Mouse (Mus musculus) neural tube, embryonic 14.5 days (tissue): Measurements from ENCODE around the gene Kdm6b. TPM values are rescaled to one million over a fixed set of nuclear protein-coding genes. Genes with fewer than 3 reads are reported as not detected.

Experiments
- ATAC-seq: fragments of 200-750 bp; cut with Nextera tagmentation; 2 replicates; pipeline ENCODE4 v1.8.0; 2017; ENCODE audit warnings: low read depth, mild to moderate bottlenecking, moderate TSS enrichment, moderate library complexity
- H3K27ac ChIP-seq: fragments of 300-500 bp; sonication (generic); 2 replicates; pipeline ENCODE4 v1.5.1; 2014; ENCODE audit warnings: low read depth, mild to moderate bottlenecking, control low read depth, low read length, moderate library complexity, mixed read lengths
- H3K27me3 ChIP-seq: fragments of 300-500 bp; sonication (generic); 2 replicates; pipeline ENCODE4 v1.6.1; 2014; ENCODE audit warnings: low read length; ENCODE audit not compliant: control insufficient read depth, insufficient read depth
- H3K36me3 ChIP-seq: fragments of 300-500 bp; sonication (generic); 2 replicates; pipeline ENCODE4 v1.6.1; 2014; ENCODE audit warnings: low read length, mixed read lengths; ENCODE audit not compliant: control insufficient read depth, insufficient read depth
- H3K4me1 ChIP-seq: fragments of 300-500 bp; sonication (generic); 2 replicates; pipeline ENCODE4 v1.6.1; 2014; ENCODE audit warnings: low read length; ENCODE audit not compliant: control insufficient read depth, insufficient read depth
- H3K4me2 ChIP-seq: fragments of 300-500 bp; sonication (generic); 2 replicates; pipeline ENCODE4 v1.6.1; 2014; ENCODE audit warnings: mild to moderate bottlenecking, low read depth, low read length, control low read depth
- H3K4me3 ChIP-seq: fragments of 300-500 bp; sonication (generic); 2 replicates; pipeline ENCODE4 v1.5.1; 2014; ENCODE audit warnings: low read depth, low read length, control low read depth, mixed read lengths
- H3K9ac ChIP-seq: fragments of 300-500 bp; sonication (generic); replicated peaks from 2 replicates; pipeline ENCODE4 v1.6.1; 2014; ENCODE audit warnings: low read depth, mild to moderate bottlenecking, control low read depth, low read length, mixed read lengths
- H3K9me3 ChIP-seq: fragments of 300-500 bp; sonication (generic); 2 replicates; pipeline ENCODE4 v1.6.1; 2016; ENCODE audit warnings: low read length; ENCODE audit not compliant: control insufficient read depth
- WGBS: fragments of 180-500 bp; shearing (Covaris S2); extraction: QIAGEN DNeasy Blood & Tissue Kit; methylation state at CpG from one replicate; pipeline ENCODE4 v1.1.7; 2014; 5-methylcytosine and 5-hydroxymethylcytosine counted together
- polyA plus RNA-seq: library from polyadenylated mRNA; unstranded; fragments of >200 nt; fragmentation: Nextera tagmentation; extraction: Ambion mirVana; gene quantifications from 2 replicates; pipeline ENCODE4 v1.2.1, GENCODE M21; 2014

Kdm6b gene
- 36.1 and 37.5 TPM in 2 replicates for polyA plus RNA-seq

DNA sequence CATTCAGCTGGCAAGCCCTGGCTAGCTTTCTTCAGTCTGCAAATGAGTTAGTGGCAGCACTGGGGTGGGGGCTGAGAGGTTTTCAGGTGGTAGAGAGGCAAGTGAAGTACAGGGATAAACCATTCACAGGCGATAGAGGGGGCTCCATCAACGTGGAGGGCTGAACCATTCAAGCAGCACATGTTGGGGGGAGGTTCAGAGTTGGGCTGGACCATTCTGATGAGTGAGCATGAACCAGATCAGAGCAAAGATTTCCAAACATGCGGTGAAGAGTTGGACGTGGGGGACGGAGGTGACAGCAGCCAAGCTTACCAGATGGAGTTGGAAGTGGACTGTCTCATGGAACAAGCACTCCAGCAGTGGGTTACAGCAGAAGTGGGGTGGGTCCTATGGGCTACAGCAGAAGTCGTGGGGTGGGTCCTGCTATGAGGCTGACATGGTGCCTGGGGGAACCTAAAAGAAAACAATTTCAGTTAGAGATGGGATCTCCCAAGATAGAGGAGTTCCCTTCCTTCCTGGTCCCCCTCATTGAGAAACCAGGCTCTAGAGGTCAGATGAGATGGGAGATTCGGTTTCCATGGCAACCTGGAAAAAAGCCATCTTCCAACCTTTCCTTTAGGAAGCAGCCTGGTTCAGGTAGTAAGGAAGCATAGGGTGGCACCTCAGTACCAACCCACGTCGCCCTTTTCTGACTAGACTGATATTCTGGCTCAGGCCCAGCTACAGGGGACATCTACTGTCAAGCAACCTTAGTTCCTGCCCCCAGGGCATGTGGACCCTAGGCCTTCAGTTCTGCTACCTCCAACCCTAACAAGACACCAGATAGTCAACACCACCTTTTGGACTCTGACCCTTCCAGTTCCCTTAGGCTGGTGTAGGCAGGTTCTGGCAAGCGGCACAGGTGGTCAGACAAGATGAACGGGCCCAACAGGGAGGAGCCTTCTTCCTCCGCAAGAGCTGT lies at the start of gene Kdm6b:
Kdm6b (minus strand) TSS at position 455 of the 961 bp plus-strand sequence.
- H3K9ac ChIP-seq, result peak within 1 kb of the TSS; percentile 99
- whole genome bisulfite sequencing, result 38% methylated on average over 12 of the region's 12 CpGs
- H3K4me3 ChIP-seq, result peak within 1 kb of the TSS; percentile 83
- peaks cover 6% of the 10 kb centered on the region; the same call in 1 of the 2 replicates for H3K36me3 ChIP-seq
- H3K27ac ChIP-seq, result peak within 1 kb of the TSS; percentile 99
- H3K9me3 ChIP-seq, result no peaks in the 10 kb centered on the region
- peaks cover 50% of the 10 kb centered on the region for H3K4me1 ChIP-seq
- ATAC-seq, result no peak
- H3K27me3 ChIP-seq, result no peaks in the 10 kb centered on the region
- H3K4me2 ChIP-seq, result peak within 1 kb of the TSS; percentile 99

DNA sequence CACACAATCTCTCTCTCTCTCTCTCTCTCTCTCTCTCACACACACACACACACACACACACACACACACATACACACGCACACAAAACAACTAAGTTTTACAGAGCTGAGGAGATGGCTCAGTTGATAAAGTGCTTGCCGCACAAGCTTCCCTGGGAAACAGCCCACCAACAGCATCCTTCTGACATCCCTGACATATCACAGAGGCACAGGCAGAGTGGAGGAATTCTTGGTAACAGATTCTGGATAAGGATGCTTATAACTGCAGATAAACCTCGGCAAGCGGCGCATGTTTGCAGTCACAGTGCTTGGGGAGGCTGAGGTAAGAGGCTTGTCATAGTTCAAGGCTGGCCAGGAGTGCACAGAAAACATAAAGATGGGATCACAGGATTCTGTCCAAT lies 48.1 kb upstream of the Kdm6b start:
- no peak for ATAC-seq
- H3K9ac ChIP-seq, result no peak overlapping the region
- H3K4me3 ChIP-seq, result no peak overlapping the region
- no peak overlapping the region for H3K27ac ChIP-seq
- H3K4me2 ChIP-seq, result no peak overlapping the region
- no peaks in the 10 kb centered on the region for H3K36me3 ChIP-seq
- WGBS, result 84% methylated on average over 5 of the region's 5 CpGs
- no peaks in the 10 kb centered on the region for H3K27me3 ChIP-seq
- no peaks in the 10 kb centered on the region for H3K4me1 ChIP-seq
- H3K9me3 ChIP-seq, result no peaks in the 10 kb centered on the region

DNA sequence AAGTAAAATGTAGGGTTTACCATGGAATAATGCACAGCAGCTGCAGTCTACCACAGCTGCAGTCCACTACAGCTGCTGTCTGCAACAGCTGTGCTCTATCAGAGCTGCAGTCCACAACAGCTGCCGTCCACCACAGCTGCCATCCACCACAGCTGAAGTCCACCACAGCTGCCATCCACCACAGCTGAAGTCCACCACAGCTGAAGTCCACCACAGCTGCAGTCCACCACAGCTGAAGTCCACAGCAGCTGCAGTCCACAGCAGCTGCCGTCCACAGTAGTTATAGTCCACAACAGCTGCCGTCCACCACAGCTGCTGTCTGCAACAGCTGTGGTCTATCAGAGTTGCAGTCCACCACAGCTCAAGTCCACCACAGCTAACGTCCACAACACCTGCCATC lies 46.4 kb upstream of the Kdm6b start:
- ATAC-seq, result no peak
- H3K4me1 ChIP-seq, result no peaks in the 10 kb centered on the region
- H3K36me3 ChIP-seq, result no peaks in the 10 kb centered on the region
- WGBS, result 87% methylated on average over 4 of the region's 4 CpGs
- no peaks in the 10 kb centered on the region for H3K27me3 ChIP-seq
- H3K9ac ChIP-seq, result no peak overlapping the region
- no peak overlapping the region for H3K27ac ChIP-seq
- H3K4me3 ChIP-seq, result no peak overlapping the region
- H3K4me2 ChIP-seq, result no peak overlapping the region
- no peaks in the 10 kb centered on the region for H3K9me3 ChIP-seq

GRCm38 (mm10) chr11:69457006-69457579 lies 43.6 kb upstream of the Kdm6b start:
- WGBS, result 30% methylated on average over 6 of the region's 6 CpGs
- H3K27ac ChIP-seq, result peak overlapping the region; percentile 40; the same call in 1 of the 2 replicates
- no peaks in the 10 kb centered on the region for H3K4me1 ChIP-seq
- no peaks in the 10 kb centered on the region for H3K27me3 ChIP-seq
- H3K36me3 ChIP-seq, result no peaks in the 10 kb centered on the region
- no peaks in the 10 kb centered on the region for H3K9me3 ChIP-seq
- ATAC-seq, result peak; percentile 78; the same call in 1 of the 2 replicates
- no peak overlapping the region for H3K9ac ChIP-seq
- H3K4me3 ChIP-seq, result no peak overlapping the region
- H3K4me2 ChIP-seq, result no peak overlapping the region

DNA sequence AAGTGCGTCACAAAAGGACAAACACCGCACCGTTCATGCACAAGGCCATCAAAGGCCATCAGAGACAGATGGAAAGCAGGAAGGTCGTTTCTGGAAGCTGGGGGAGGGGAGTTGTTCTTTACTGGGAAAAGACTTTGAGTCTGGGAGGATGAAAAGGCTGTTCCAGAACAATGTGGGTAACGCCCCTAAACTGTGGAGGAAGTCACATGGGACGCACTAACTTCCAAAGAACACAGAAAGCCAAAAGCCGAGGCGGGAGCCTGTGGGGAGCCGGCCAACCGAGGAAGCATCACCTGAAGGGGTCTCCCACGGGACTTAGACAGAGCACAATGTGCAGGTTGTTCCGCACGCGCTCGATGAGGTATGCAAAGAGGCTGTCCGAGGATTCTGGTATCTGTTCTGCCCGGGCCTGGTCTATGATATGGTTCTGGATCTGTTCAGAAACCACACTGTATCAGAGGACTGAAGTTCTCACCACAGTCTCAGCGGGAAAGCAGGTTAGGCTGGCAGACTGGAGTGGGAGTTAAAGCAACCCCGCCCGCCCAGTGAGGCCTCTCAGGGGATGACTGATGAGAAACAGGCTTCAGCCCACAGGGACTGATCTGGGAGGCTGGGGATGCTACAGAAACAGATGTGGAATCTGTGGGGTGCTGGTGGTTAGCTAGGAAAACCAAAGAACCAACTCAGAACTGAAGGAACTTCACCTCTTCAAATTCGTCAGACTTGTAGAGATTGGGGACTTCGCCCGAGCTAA lies 38.8 kb upstream of the Kdm6b start:
- Histone ChIP-seq H3K9ac (no peak overlapping the region), H3K4me1 (no peaks in the 10 kb centered on the region), H3K27me3 (no peaks in the 10 kb centered on the region), H3K36me3 (no peaks in the 10 kb centered on the region), H3K4me2 (no peak overlapping the region; the same call in 1 of the 2 replicates), H3K4me3 (no peak overlapping the region), H3K9me3 (no peaks in the 10 kb centered on the region), H3K27ac (no peak overlapping the region)
- WGBS, result 51% methylated on average over 23 of the region's 23 CpGs
- no peak for ATAC-seq

DNA sequence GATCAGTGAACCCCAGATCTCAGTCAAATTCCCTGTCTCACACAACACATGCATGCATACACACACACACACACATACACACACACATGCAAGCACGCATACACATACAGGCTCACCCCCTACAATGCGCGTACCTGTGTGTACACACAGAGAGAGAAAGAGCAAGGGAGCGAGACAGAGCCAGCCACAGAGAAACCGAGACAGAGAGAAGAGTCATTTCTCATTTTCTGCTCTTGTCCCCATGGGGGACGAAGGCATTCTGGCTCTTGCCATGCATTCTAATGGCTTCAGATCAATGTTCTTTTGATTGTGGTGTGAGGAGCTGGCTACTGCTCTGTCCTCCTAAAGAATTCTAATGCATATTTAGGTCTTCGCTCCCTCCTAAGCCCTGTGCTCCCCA lies 33.8 kb upstream of the Kdm6b start:
- Histone ChIP-seq H3K9me3 (no peaks in the 10 kb centered on the region), H3K27ac (no peak overlapping the region), H3K4me1 (no peaks in the 10 kb centered on the region), H3K36me3 (no peaks in the 10 kb centered on the region), H3K9ac (no peak overlapping the region), H3K27me3 (no peaks in the 10 kb centered on the region), H3K4me2 (no peak overlapping the region), H3K4me3 (no peak overlapping the region)
- 65% methylated on average over 7 of the region's 7 CpGs for WGBS
- ATAC-seq, result no peak

GRCm38 (mm10) chr11:69443328-69443727 lies 29.9 kb upstream of the Kdm6b start:
- H3K4me1 ChIP-seq, result no peaks in the 10 kb centered on the region
- no peak for ATAC-seq
- 43% methylated on average over 5 of the region's 5 CpGs for WGBS
- no peaks in the 10 kb centered on the region for H3K9me3 ChIP-seq
- H3K27me3 ChIP-seq, result no peaks in the 10 kb centered on the region
- H3K4me3 ChIP-seq, result no peak overlapping the region
- H3K36me3 ChIP-seq, result no peaks in the 10 kb centered on the region
- H3K27ac ChIP-seq, result no peak overlapping the region
- no peak overlapping the region for H3K4me2 ChIP-seq
- no peak overlapping the region for H3K9ac ChIP-seq

DNA sequence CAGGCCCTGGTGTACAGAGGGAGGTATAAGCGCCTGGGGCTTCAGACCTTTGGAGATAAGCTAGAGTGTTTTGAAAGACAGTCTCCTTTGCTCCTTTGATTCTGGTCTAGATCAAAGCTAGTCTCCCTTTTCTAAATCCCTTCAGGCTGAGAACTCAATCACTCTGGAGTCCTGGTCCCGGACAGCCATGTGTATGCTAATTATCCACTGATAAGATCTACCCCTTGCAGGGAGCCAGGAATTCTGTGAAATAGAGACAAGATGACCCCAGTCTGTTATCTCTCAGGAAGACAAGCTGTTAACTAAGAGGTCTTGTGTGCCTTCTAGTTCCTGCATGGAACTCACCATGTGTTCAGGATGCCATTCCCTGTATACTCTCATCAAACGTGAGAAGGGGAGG lies 23.8 kb upstream of the Kdm6b start:
- H3K4me3 ChIP-seq, result no peak overlapping the region
- H3K27ac ChIP-seq, result no peak overlapping the region
- H3K9me3 ChIP-seq, result no peaks in the 10 kb centered on the region
- H3K4me2 ChIP-seq, result no peak overlapping the region
- no peaks in the 10 kb centered on the region for H3K36me3 ChIP-seq
- H3K27me3 ChIP-seq, result no peaks in the 10 kb centered on the region
- no peak for ATAC-seq
- H3K9ac ChIP-seq, result no peak overlapping the region
- 71% methylated on average over 3 of the region's 3 CpGs for WGBS
- 0 out of 2 replicates have a peak, but pooled peaks cover 2% of the 10 kb centered on the region for H3K4me1 ChIP-seq
